Mouse (Mus musculus) regulatory T cell (primary cell): ENCODE data around the gene Mybpc3.

Experiments used
- in situ Hi-C: fragments of 300-600 bp; cut with MboI, MseI; formaldehyde crosslinking; loops from one replicate; pipeline ENCODE4 v1.15.1; 2025; ENCODE audit warnings: high pct_unique_total_duplicates

The Mybpc3 gene

DNA sequence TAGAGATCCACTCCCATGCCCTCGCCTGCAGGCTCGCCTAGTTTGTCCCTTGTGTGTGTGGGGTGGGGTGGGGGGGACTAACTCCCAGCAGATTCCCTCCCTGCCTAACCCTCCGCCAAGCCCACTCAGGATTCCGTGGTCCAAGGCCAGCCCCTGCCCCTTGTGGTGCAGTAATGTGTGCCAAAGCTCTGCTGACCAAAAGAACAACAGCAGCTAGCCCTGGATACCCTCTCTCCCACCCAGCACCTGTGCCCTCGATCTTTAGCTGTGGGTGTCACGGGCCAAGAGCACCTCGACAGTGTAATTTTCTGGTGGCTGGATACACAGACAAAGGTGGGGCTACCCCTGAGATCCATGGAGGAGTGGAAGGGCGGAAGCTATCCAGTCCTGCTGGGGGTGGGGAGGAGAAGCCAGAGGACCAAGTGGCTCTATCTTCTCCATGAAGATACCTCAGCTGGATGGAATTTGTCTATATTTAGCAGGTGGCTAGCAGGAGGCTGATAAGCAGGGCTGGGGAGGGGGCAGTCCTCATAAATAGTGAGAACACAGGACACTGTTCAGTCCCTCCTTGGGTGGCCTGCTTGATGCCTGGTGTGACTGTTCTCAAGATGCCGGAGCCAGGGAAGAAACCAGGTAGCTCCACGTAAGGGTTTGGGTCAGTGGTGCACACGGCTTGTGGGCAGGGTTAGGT is at the start of gene Mybpc3:
Gene Mybpc3 (plus strand): TSS at position 560 of the 691 bp plus-strand sequence.
- in situ Hi-C loops = no loop called here

DNA sequence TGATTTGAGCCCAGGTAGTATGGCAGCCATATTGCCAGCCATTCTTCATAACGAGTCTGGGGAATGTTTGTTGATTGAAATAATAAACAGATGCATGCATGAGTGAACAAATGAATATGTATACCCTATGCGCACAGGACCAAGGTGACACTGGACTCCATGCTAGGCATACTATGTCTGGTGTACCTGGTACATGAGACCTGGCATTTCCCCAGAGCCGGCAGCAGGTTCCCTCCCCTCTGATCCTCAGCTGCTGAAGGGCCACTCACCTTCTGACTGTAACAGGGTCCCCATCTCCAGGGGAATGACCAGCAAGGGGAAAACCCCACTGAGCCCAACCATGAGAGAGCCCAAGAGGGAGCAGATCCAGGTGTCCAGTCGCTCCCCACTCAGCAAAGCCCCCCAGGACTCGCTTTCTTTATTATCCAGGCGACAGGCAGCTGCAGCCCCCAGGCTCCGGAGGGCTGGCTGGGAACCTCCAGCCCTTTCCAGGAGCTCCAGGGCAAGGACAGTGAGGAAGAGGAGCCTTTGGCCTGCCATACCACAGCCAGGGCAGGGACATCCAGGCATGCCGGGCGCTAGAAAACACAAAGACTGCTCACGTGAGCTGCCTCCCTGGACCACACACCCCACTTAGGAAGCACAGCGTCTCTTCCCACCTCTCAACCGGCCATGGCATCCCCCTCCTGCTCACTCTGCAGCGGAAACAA is 49.6 kb upstream of the Mybpc3 start:
- in situ Hi-C loops = loop anchor here (5.0 kb wide), 1 partner anchor 34 kb away; no protein-coding TSS in a partner anchor

DNA sequence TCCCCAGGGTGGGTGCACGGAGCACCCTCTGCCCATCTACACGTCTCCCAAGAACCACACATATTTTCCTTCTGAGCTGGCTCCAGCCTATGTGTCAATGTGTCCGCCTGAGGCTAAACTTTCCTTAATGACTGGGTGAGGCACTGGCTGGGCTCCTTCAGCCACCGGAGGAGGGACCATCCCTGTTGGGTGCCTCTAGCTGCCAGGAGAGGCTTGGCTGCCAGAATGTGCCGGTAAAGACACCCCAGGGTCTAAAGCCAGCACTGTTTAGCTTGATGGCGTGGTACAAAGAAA is 49.1 kb upstream of the Mybpc3 start:
- in situ Hi-C loops = loop anchor here (5.0 kb wide), 1 partner anchor 33 kb away; no protein-coding TSS in a partner anchor

DNA sequence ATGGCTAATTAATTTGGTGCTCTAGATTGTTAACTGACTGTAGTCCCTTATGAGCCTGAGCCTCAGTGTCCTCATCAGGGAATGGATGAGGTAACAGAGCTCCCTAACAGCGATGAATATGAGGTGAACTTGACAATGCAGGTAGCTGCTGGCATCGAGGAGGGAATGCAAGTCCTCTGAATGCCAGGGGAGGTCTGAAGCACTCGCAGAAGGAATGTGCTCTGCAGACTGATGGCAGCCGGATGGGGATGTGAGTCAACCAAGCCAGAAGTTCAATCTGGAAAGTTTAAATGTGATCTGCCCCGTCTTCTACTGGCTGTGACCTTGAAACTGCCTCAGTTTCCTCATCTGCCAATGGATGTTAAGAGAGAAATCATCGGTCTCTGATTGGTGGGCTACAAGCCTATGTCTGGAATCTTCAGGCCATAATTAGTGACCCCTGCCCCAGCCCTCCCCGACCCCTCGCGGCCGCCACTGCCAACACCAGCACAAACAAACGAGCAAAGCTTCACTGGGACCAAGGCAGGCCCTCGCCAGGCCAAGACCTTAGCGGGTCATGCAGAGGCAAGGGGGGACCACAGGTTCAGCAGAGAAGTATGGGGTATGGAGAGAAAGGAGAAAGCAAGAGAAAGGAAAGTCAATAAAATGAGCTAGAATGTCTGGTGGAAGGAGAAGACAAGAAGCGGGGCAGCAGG is 48.5 kb upstream of the Mybpc3 start:
- in situ Hi-C loops = loop anchor here (5.0 kb wide), 1 partner anchor 33 kb away; no protein-coding TSS in a partner anchor

DNA sequence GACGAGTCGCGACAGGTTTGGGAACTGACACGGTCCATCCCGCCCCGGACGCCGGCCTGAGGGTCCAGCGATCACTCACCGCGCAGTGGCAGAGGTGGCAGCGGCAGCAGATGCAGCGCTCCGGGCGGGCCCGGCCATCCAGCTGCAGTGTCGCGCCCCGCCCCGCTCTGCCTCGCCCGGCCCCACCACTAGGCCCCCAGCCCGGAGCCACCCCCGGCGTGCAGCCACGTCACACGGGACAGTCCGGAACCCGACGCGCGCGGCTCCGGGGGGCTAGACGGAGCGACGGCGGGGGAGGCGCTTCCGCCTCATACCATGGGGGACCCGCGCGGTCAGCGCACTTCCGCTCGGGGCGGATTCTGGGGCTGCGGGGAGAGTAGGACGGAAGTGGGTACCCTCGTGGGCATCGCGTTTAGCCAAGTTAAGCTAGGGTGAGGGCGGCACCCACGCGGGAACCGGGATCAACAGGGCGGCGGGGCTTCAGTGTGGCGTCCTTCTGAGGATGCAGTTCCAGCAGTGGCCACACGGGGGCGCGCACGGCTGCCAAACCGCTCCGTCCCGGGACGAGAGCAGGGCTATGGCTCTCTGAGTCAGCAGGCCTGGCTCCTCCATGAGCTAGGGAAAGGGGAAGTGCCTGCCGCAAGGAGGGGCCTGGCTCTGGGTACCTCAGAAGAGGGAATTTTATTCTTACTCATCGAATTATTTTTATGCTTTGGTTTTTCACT is 47.7 kb upstream of the Mybpc3 start, which contains the start of gene Slc39a13:
Gene Slc39a13 (minus strand): TSS at position 342 of the 725 bp plus-strand sequence.
- in situ Hi-C loops = no loop called here

DNA sequence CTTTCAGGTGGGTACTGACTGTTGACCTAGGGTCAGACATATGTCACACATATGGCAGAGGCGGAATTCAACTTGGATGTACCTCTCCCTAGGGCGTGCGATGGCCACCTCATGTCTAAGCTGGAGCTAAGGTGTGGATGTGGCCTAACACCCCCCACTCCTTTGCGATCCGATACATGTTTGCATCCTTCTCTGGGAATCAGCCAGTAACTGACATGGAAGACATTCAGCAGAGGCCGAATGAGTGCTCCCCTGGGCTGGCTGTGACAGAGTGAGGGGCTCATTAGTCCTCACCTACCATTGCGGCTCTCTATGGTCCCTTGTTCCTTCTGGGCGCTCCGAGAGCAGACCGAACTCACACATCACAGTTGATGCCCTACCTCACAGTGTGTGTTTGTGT is 46.9 kb upstream of the Mybpc3 start:
- in situ Hi-C loops = no loop called here

DNA sequence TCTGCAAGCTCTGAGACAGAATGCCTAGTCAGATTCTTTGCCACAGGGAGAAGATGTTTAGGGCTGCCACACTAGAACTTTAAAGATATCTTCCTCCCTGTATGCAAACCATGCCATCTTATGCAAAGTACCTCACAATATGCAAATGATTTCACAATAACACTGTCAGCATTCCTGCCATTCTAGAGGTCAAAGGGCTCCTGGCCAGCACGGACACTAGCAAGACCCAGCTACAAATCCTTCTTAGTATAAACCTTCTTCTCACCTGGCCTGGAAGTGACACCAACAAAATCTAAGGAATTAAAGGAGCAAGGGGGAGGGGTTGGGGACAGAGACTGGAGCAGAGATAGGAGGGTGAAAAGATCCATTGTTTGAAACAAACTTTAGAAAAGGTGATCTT is 45.9 kb upstream of the Mybpc3 start:
- in situ Hi-C loops = no loop called here

DNA sequence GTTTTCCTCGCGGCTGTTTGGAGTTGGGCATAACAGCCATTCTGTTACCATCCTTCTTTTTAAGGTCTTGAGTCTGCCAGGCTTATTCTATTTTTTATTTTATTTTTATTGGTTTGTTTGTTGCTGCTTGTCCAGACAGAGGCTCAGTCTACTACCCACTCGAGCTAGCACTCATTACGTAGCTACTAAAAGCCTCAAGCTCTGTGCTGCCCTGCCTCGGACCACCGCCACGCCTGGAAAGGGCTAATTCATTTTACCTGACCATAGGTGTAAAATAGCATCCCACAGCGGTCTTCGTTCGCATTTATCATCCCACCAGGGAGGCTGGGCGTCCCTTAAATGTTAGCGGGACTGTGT is 40.0 kb upstream of the Mybpc3 start:
- in situ Hi-C loops = no loop called here

DNA sequence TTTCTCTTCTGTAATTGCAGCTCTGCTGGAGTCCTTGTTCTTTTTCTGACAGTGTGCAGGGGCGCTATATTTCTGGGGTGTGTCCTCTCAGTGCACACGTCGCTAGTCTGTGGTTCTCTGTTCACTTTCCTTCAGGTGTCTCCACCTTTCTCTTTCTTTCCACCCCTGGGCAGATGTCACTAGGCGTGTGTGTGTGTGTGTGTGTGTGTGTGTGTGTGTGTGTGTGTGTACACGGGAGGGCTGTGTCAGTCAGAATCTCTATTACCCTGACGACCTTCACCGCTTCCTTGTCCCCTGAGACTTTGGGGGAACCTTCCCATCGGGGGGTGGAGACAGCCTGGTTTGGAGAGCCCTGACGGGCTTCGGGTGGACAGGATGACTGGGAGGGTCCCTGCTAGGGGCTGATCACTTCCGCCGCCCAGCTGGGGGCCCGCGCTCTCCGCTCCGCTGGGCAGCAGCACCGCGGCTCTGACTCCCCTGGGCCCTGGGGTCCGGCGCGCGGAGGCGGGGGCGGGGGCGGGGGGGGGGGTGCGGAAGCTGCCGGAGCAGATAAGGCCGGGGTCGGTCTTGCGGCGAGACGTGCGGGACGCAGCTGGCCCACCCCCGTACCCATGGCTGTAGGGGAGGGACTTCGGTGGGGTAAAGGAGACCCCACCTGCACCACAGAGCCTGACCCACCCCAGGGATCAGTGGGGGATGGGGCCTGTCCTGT is 39.5 kb upstream of the Mybpc3 start:
- in situ Hi-C loops = no loop called here

DNA sequence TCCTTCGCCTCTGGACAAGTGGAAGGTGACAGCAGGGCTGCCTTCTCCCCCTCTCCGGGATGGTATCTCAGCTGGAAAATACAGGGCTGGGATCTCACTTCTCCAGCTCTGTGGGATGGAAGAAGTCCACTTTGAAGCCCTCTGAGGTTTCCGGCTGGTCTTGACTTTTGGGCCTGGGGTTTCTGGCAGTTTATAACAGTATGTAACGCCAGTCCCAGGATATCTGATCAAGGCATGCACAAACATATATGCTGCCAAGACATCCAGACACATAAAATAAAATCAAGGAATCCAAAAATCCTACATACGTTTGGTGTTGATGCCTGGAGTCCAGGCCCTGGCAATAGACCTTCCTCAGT is 38.9 kb upstream of the Mybpc3 start:
- in situ Hi-C loops = no loop called here

DNA sequence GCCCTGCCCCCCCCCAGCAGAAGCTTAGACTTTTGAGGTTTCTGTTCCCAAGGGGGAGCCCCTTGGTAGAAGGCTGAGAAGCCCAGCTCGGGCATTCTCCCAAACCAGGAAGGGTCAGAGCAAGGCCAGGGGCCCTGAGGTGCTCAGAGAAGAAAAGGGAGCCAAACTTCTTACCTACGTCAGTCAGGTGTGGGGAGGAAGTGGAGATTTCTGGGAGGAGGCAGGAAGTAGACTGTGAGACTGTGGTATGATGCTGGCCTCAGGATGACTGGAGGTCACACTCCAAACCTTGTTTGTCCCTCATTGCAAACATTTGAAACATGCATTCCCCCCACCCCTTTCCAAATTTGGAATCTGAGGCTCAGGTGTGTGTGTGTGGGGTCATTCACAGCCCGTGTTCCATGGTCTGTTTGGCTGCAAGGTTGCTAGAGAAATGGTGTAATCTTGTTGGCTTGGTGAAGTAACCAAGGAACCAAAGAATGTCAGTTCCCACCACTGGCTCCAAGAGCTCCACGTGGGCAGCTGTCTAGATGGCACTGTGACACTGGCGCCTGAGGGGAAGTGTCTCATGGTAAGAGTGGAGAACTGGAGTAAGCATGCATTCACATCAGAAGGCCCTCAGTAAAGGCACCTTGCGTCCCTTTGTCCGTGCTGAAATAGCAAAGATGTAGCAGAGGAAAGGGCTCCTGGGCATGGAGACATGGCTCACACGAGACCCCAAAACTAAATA is 37.0 kb upstream of the Mybpc3 start:
- in situ Hi-C loops = no loop called here

DNA sequence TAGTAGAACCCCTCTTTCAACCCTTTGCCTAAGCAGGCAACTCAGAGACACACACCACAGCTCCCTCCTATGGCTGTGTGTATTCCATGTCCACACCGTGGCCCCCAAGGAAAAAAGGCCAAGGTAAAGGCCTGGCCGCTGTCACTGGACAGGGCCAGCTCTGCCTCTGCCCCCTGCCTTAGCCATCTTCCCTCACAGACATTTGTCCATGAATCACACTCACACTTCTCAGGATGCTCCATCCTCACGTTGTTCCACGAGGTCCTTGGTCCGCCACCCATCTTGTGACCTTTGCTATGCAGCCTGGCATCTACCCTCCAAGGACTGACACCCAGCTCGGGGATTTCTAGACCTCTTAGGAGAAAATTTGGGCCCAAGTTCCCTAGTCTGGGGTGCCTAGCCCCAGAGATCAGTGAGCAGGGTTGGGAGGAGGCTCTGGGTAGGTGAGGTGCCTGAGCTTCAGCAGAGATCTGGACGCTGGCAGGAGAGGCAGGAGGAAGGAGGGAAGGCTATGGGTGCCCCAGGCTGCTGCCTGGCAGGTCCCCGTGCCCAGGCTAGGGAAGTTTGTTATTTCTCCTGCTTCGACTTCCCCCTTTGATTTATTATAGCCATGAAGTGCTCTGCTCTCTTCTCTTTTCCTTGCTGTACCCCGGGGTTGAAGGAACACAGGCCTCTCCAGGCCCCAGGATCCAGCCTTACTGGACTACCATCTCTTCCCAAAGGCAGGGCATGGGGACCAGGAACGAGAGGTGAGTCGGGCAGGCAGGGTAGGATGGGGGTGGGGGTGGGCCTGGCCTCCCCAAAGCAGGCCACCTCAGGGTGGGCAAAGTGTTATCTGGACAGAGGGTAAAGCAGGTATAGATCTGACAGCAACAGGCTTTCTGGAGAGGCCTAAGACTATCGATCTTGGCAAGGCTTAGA is 35.9 kb upstream of the Mybpc3 start, which contains the start of gene Spi1:
Gene Spi1 (plus strand): TSS at position 616 of the 921 bp plus-strand sequence.
- in situ Hi-C loops = no loop called here

DNA sequence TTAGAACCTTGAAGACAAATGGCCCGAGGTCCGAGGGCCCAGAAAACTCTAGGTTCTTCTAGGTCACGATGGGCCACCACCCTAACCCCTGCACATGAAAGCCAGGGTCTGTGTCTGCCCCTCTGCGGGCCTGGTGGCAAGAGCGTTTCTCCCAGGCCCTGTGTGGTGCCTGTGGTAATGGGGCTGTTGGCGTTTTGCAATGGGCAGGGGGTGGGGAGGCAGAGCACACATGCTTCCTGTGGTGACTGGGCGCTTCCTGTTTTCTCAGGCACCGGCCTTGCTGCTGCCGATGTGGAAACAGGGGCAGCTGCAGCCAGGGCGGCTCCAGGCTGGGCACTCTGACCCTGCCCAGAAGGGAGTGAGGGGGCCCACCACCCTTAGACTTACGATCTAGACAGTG is 35.1 kb upstream of the Mybpc3 start:
- in situ Hi-C loops = no loop called here

DNA sequence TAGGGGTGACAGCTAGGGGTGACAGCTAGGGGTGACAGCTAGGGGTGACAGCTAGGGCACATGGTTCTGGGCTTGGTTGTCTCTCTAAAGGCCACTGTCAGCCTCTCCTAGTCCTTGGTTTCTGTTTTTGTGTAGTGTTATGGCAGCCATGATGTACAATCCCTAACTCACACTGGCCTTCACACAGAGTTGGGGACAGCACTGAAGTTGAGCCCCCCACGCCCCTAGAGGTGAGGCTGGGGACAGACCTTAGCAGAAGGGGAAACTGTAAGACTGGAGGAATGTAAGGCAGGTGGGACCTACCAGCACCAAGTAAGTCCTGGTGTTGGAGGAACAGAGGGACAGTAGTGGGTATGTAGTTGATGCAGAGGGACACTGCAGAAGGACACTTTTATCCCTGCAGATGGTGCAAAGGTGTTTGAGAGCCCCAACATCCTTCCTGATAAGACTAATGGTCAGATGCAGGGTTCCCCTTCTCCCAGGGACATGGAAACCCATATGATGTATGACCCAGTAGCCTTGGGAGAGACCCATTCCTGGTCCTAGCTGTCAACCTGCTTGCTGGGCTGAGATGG is 34.5 kb upstream of the Mybpc3 start:
- in situ Hi-C loops = no loop called here

DNA sequence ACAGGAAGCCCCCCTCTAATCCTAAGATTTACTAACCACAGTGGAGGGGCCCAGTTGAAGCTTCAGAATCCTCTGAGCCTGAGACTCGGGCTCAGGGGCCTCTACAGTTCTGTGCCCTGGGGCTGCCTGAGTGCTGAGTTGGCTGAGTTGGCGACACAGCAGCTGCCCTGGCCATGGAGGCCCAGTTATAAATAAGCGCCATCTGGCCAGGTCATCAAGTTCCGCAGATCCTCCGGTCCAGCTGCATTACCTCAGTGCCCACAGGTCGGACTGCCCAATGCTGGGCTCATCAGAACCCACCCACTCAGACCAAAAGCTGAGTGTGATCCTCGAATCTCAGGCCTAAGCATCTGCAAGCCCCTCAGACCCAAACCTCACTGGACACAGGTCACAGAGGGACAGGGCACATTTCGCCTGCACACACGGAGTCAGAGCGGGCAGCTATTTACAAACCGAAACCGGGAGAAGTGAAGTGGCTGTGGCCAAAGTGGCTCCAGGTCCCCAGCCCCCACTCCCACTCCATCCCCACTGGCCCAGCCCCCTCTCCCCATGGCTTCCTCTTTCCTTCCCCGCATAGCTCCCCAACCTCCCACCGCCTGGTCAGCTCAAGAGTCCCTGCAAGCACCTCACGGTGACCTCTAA is 33.6 kb upstream of the Mybpc3 start:
- in situ Hi-C loops = no loop called here

DNA sequence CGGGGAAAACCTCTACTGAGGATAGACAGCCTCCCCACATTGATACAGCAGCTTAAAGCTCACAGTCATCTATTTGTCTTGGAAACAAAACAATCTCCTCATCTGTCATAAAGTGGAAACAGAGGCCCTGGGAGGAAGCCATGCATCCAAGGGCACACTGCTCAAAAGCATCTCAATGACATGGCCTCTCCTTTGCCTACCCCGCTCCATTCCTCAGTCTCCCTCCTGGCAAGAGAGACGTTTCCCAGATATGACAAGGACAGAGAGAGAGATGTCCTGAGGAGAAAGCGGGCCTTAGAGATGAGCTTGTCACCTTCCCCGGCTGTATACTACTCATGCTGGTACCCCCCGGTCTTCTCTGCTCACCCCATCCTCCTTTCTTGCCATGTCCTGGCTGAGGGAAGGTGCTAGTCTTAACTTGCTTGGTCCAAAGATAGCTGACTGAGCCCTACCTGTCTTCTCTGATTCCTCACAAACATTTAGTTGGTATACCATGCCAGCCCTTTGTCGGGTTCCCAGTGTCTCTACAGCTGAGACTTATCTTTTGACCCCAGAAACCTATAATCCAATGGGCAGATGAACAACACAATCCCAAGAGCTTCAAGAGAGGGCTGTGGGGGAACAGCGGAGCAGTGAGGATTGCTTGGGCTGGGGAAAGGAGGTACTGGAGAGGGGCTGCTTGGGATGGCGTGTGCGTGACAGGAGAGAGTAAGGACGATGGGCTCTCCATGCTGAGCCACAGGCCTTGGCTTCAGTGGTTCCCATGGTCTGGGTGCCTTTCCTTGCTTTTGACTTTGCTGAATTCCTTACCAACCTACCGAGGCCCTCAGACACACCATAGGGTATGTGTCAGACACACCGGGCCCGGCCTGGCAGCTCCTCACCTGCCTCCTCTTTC is 32.2 kb upstream of the Mybpc3 start:
- in situ Hi-C loops = no loop called here

DNA sequence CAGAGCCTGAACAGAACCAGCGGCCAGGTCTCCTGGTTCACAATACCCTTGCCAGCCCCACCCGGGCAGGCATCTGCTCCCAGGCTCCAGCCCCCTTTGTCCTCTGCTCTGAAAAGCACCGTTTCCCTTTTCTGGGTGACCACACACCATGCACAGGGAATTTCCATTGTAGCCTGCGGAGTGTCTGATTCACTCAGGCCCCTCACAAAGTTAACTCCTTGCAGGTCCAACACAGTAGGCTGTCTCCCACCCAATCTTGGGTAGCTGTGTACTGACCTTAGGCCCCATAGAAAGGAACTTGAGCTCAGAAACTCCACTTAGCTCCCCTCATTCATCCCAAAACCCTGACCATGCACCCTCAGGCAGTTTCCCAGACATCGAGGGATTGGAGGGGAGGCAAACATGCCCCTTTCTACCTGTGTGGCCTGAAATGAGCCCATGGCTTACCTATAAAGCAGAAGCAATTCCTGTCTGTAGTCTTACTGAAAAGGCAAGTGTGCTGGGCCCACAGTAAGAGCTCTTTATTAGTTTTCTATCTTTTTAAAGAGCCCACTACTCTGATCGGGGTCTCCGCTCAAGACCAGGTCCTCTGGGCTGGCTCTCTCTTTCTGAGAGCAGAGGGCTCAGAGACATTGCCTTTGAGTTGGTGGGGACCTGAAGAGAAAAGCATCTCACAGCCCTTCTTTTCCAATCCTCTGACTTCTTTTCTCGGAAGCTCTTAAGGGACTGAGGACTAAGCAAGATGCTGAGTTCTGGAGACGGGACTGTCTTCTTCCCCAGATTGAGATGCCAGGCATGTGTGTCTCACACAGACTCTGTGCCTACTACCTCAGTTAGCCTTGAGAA is 31.3 kb upstream of the Mybpc3 start:
- in situ Hi-C loops = no loop called here
